Comparison of ENCODE assay signal across 8 mouse cellular contexts in the genomic region with DNA sequence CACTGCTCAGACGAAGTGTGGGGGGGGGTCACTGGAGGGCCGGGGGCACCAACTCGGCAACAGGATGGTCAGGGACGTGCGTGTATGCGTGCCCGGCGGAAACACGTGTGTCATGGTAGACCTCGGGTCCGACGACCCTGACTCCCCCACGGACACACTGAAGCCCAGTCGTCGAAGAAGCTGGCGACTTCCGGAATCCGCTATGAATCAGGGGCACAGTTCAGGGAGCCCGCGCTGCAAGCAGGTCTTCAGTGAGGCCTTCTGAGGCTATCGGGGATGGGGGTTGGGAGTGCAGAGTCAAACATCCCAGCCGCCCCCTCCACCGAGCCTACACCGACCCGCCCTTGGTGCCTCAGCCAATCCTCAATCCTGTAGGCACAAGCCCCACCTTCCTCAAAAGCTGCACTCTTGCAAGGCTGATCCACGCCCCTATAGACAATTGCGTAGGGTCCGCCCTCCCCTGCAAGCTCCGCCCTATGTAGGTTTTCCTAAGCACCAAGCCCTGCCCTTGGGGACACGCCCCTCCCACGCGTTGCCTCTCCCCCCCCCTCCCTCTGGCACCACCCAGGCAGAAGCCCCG. TPM values are rescaled to one million over a fixed set of nuclear protein-coding genes. Genes with fewer than 3 reads are reported as not detected.
DNase-seq lines count a peak whose midpoint lies in the region; ATAC-seq and TF ChIP-seq lines count a peak whose summit lies in the region.

No protein-coding gene starts in this region.

- no peaks in the 10 kb centered on the region for H3K27me3 ChIP-seq in MEL (ENCODE audit: control insufficient read depth in 1 of 2, insufficient read depth in 2 of 2, low read length in 2 of 2)
- no peaks in the 10 kb centered on the region for H3K27me3 ChIP-seq in cerebellum, adult 2 months (ENCODE audit: control insufficient read depth, insufficient read depth, low read length)
- H3K27me3 ChIP-seq in forebrain, postnatal 0 days (ENCODE audit: insufficient read depth, low read length), result no peaks in the 10 kb centered on the region
- no peaks in the 10 kb centered on the region for H3K27me3 ChIP-seq in lung, postnatal 0 days (replicated peaks; ENCODE audit: insufficient read depth, low read length)

- no peaks in the 10 kb centered on the region for H3K9me3 ChIP-seq in MEL (replicated peaks; ENCODE audit: insufficient read depth, low read length)
- no peaks in the 10 kb centered on the region for H3K9me3 ChIP-seq in forebrain, postnatal 0 days (ENCODE audit: low read length)
- H3K9me3 ChIP-seq in lung, postnatal 0 days (ENCODE audit: low read length), result no peaks in the 10 kb centered on the region

- peaks cover 0 to 5% of the 10 kb centered on the region in 2 experiments; a peak in 2 of 4 replicates for H3K36me3 ChIP-seq in MEL (ENCODE audit: control insufficient read depth in 1 of 2, insufficient read depth in 2 of 2, low read length in 2 of 2)
- peaks cover 13% of the 10 kb centered on the region for H3K36me3 ChIP-seq in forebrain, postnatal 0 days (ENCODE audit: insufficient read depth)
- H3K36me3 ChIP-seq in lung, postnatal 0 days (ENCODE audit: insufficient read depth, low read length), result peaks cover 15% of the 10 kb centered on the region

- TF ChIP-seq EP300 in MEL (IDR thresholded peaks at IDR 0.05; ENCODE audit: low read depth in 1 of 2, low read length in 2 of 2), result 0 out of 4 replicates have a peak, but pooled peaks of 1 of the 2 experiments have one; percentile 26
- no peak for TF ChIP-seq EP300 in lung, postnatal 0 days (IDR thresholded peaks at IDR 0.05)

- peak; percentile 92 for ATAC-seq in forebrain, postnatal 0 days
- ATAC-seq in hematopoietic stem cell, adult 5-6 weeks (replicated peaks in 1 of 2; ENCODE audit: insufficient read depth in 1 of 2, low FRiP score in 2 of 2, low TSS enrichment in 1 of 2, low read depth in 1 of 2, poor library complexity in 2 of 2, severe bottlenecking in 2 of 2), result peak; percentile 93 to 94
- ATAC-seq in lung, postnatal 0 days, result peak; percentile 95

- peak; percentile 100 for DNase-seq in MEL (ENCODE audit: low read depth, low spot score)
- DNase-seq in cerebellum, adult 2 months, result peak; percentile 92 to 98
- DNase-seq in forebrain, postnatal 0 days, result peak; percentile 93
- DNase-seq in layer of hippocampus, adult 9-11 months, result peak; percentile 99
- DNase-seq in lung, postnatal 0 days (ENCODE audit: low spot score), result peak; percentile 99
- DNase-seq in ovary, postnatal 14 days (ENCODE audit: low spot score), result peak; percentile 79
- DNase-seq in thymus, postnatal 14 days, result peak; percentile 97

- under 1% methylated on average over 33 of the region's 33 CpGs for WGBS in cerebellum, adult 2 months
- WGBS in forebrain, postnatal 0 days, result under 1% methylated on average over 33 of the region's 33 CpGs
- under 1% methylated on average over 33 of the region's 33 CpGs for WGBS in lung, postnatal 0 days

- H3K79me2 ChIP-seq in MEL (ENCODE audit: control insufficient read depth, insufficient read depth, low read length, poor library complexity), result peaks cover 25% of the 10 kb centered on the region

- H3K4me2 ChIP-seq in forebrain, postnatal 0 days (ENCODE audit: low read depth), result peak overlapping the region; percentile 89
- peak overlapping the region; percentile 90 for H3K4me2 ChIP-seq in lung, postnatal 0 days (replicated peaks; ENCODE audit: low read depth, low read length)

- H3K4me3 ChIP-seq in MEL (ENCODE audit: control insufficient read depth in 1 of 2, insufficient read depth in 1 of 2, low read depth in 2 of 2, low read length in 2 of 2), result peak overlapping the region; percentile 52 to 81
- peak overlapping the region; percentile 70 for H3K4me3 ChIP-seq in cerebellum, adult 2 months (replicated peaks; ENCODE audit: insufficient read depth, low read depth, low read length)
- peak overlapping the region; percentile 77 for H3K4me3 ChIP-seq in forebrain, postnatal 0 days (ENCODE audit: low read depth, low read length)
- peak overlapping the region; percentile 90 for H3K4me3 ChIP-seq in lung, postnatal 0 days (ENCODE audit: low read depth, low read length)

- TF ChIP-seq RAD21 in MEL (IDR thresholded peaks at IDR 0.05; ENCODE audit: low read depth, low read length), result no peak

- H3K27ac ChIP-seq in MEL (ENCODE audit: control insufficient read depth, low read depth, low read length), result peak overlapping the region; percentile 84
- peak overlapping the region; percentile 84 for H3K27ac ChIP-seq in cerebellum, adult 2 months (ENCODE audit: insufficient read depth, low read length)
- peak overlapping the region; percentile 96 for H3K27ac ChIP-seq in forebrain, postnatal 0 days (ENCODE audit: low read depth, low read length)
- H3K27ac ChIP-seq in lung, postnatal 0 days (ENCODE audit: low read length), result peak overlapping the region; percentile 93

- peaks cover 3 to 15% of the 10 kb centered on the region in 2 experiments; a peak in 3 of 4 replicates for H3K4me1 ChIP-seq in MEL (ENCODE audit: control insufficient read depth in 1 of 2, insufficient read depth in 2 of 2, low read length in 2 of 2)
- peaks cover 3% of the 10 kb centered on the region for H3K4me1 ChIP-seq in cerebellum, adult 2 months (ENCODE audit: control insufficient read depth, insufficient read depth, low read length)
- H3K4me1 ChIP-seq in forebrain, postnatal 0 days (ENCODE audit: insufficient read depth), result peaks cover 4% of the 10 kb centered on the region; the same call in 1 of the 2 replicates
- peaks cover 7% of the 10 kb centered on the region; the same call in 1 of the 2 replicates for H3K4me1 ChIP-seq in lung, postnatal 0 days (ENCODE audit: insufficient read depth, low read depth, low read length)

- TF ChIP-seq POLR2A in MEL (IDR thresholded peaks at IDR 0.05; ENCODE audit: control insufficient read depth in 1 of 2, insufficient read depth in 1 of 2, low read depth in 1 of 2, low read length in 2 of 2, poor library complexity in 1 of 2), result peak; percentile 63 to 96; a peak in 3 of 4 replicates
- TF ChIP-seq POLR2A in cerebellum, adult 2 months (IDR thresholded peaks at IDR 0.05; ENCODE audit: borderline replicate concordance, insufficient read depth, low read length), result peak; percentile 72; the same call in 1 of the 2 replicates

- H3K9ac ChIP-seq in MEL (ENCODE audit: control insufficient read depth, low read depth, low read length, poor library complexity, severe bottlenecking), result peak overlapping the region; percentile 77
- peak overlapping the region; percentile 96 for H3K9ac ChIP-seq in forebrain, postnatal 0 days
- H3K9ac ChIP-seq in lung, postnatal 0 days (replicated peaks; ENCODE audit: low read depth), result peak overlapping the region; percentile 41

- no peak for TF ChIP-seq CTCF in MEL (IDR thresholded peaks at IDR 0.05 in 2 of 3, conservative IDR thresholded peaks at IDR 0.05 in 1 of 3; ENCODE audit: control insufficient read depth in 1 of 3, insufficient read depth in 1 of 3, low read depth in 2 of 3, low read length in 3 of 3, poor library complexity in 1 of 3, severe bottlenecking in 1 of 3)
- no peak for TF ChIP-seq CTCF in cerebellum, adult 2 months (IDR thresholded peaks at IDR 0.05; ENCODE audit: borderline replicate concordance, insufficient read depth, low read depth, low read length)
- TF ChIP-seq CTCF in forebrain, postnatal 0 days (IDR thresholded peaks at IDR 0.05; ENCODE audit: low read depth), result no peak
- TF ChIP-seq CTCF in lung, postnatal 0 days (IDR thresholded peaks at IDR 0.05), result no peak

RNA-seq across cellular contexts. Expression of a gene that starts 1.3 kb away (rescaled TPM):
- total RNA-seq in MEL (2012; rRNA removed), result 3.3 and 3.5 TPM in 2 replicates
- 10 to 100 TPM in 1 of 2 experiments, not detected in 1; 32.1 TPM for polyA plus RNA-seq in MEL (2012; ENCODE audit: insufficient read depth in 1 of 2, insufficient read length in 2 of 2, low read depth in 1 of 2, low replicate concordance in 2 of 2, missing spikeins in 1 of 2)
- 22.6 and 23.3 TPM in 2 replicates for polyA plus RNA-seq in cerebellum, adult 2 months (2012; rRNA removed)
- 12.6 and 14.0 TPM in 2 replicates for total RNA-seq in forebrain, postnatal 0 days (2014; rRNA removed)
- polyA plus RNA-seq in forebrain, postnatal 0 days (2015; fragmentation: Nextera tagmentation; extraction: Ambion mirVana), result 4.9 and 8.2 TPM in 2 replicates
- total RNA-seq in hematopoietic stem cell, adult 5-6 weeks (2017), result 3.9 and 4.6 TPM in 2 replicates
- 6.4 and 6.7 TPM in 2 replicates for polyA plus RNA-seq in lung, postnatal 0 days (2015; fragmentation: Nextera tagmentation; extraction: Ambion mirVana)

RNA-seq across cellular contexts. Expression of a gene that starts 8.2 kb away (rescaled TPM):
- total RNA-seq in MEL (2012; rRNA removed), result 49.9 and 50.7 TPM in 2 replicates
- polyA plus RNA-seq in MEL (2012; ENCODE audit: insufficient read depth in 1 of 2, insufficient read length in 2 of 2, low read depth in 1 of 2, low replicate concordance in 2 of 2, missing spikeins in 1 of 2), result 10 to 100 TPM in 1 of 2 experiments, not detected in 1; 78.9 TPM
- 106 and 112 TPM in 2 replicates for polyA plus RNA-seq in cerebellum, adult 2 months (2012; rRNA removed)
- 75.2 and 76.4 TPM in 2 replicates for total RNA-seq in forebrain, postnatal 0 days (2014; rRNA removed)
- polyA plus RNA-seq in forebrain, postnatal 0 days (2015; fragmentation: Nextera tagmentation; extraction: Ambion mirVana), result 74.3 and 75.2 TPM in 2 replicates
- 56.2 and 72.8 TPM in 2 replicates for total RNA-seq in hematopoietic stem cell, adult 5-6 weeks (2017)
- polyA plus RNA-seq in lung, postnatal 0 days (2015; fragmentation: Nextera tagmentation; extraction: Ambion mirVana), result 54.6 and 62.8 TPM in 2 replicates

RNA-seq across cellular contexts. Expression of a gene that starts 8.5 kb away (rescaled TPM):
- 7.5 and 7.7 TPM in 2 replicates for total RNA-seq in MEL (2012; rRNA removed)
- 10 to 100 TPM in 1 of 2 experiments, not detected in 1; 16.9 TPM for polyA plus RNA-seq in MEL (2012; ENCODE audit: insufficient read depth in 1 of 2, insufficient read length in 2 of 2, low read depth in 1 of 2, low replicate concordance in 2 of 2, missing spikeins in 1 of 2)
- 23.3 and 23.7 TPM in 2 replicates for polyA plus RNA-seq in cerebellum, adult 2 months (2012; rRNA removed)
- total RNA-seq in forebrain, postnatal 0 days (2014; rRNA removed), result 6.3 and 15.9 TPM in 2 replicates
- 14.9 and 15.1 TPM in 2 replicates for polyA plus RNA-seq in forebrain, postnatal 0 days (2015; fragmentation: Nextera tagmentation; extraction: Ambion mirVana)
- total RNA-seq in hematopoietic stem cell, adult 5-6 weeks (2017), result 6.6 and 6.7 TPM in 2 replicates
- 36.8 and 40.8 TPM in 2 replicates for polyA plus RNA-seq in lung, postnatal 0 days (2015; fragmentation: Nextera tagmentation; extraction: Ambion mirVana)

RNA-seq across cellular contexts. Expression of a gene that starts 36.3 kb away (rescaled TPM):
- total RNA-seq in MEL (2012; rRNA removed), result 4.2 and 5.0 TPM in 2 replicates
- 10 to 100 TPM in 1 of 2 experiments, not detected in 1; 24.1 TPM for polyA plus RNA-seq in MEL (2012; ENCODE audit: insufficient read depth in 1 of 2, insufficient read length in 2 of 2, low read depth in 1 of 2, low replicate concordance in 2 of 2, missing spikeins in 1 of 2)
- polyA plus RNA-seq in cerebellum, adult 2 months (2012; rRNA removed), result 29.7 and 29.9 TPM in 2 replicates
- total RNA-seq in forebrain, postnatal 0 days (2014; rRNA removed), result 2.9 and 4.2 TPM in 2 replicates
- 10.6 and 13.1 TPM in 2 replicates for polyA plus RNA-seq in forebrain, postnatal 0 days (2015; fragmentation: Nextera tagmentation; extraction: Ambion mirVana)
- total RNA-seq in hematopoietic stem cell, adult 5-6 weeks (2017), result 1.9 and 9.0 TPM in 2 replicates
- 160 TPM in 2 replicates for polyA plus RNA-seq in lung, postnatal 0 days (2015; fragmentation: Nextera tagmentation; extraction: Ambion mirVana)

RNA-seq across cellular contexts. Expression of a gene that starts 37.9 kb away (rescaled TPM):
- total RNA-seq in MEL (2012; rRNA removed), result 17.7 and 18.3 TPM in 2 replicates
- polyA plus RNA-seq in MEL (2012; ENCODE audit: insufficient read depth in 1 of 2, insufficient read length in 2 of 2, low read depth in 1 of 2, low replicate concordance in 2 of 2, missing spikeins in 1 of 2), result 10 to 100 TPM; 34.4 to 81.5 TPM
- 115 and 120 TPM in 2 replicates for polyA plus RNA-seq in cerebellum, adult 2 months (2012; rRNA removed)
- total RNA-seq in forebrain, postnatal 0 days (2014; rRNA removed), result 58.7 and 72.5 TPM in 2 replicates
- 43.4 and 50.0 TPM in 2 replicates for polyA plus RNA-seq in forebrain, postnatal 0 days (2015; fragmentation: Nextera tagmentation; extraction: Ambion mirVana)
- total RNA-seq in hematopoietic stem cell, adult 5-6 weeks (2017), result 11.3 and 13.8 TPM in 2 replicates
- 18.1 and 20.5 TPM in 2 replicates for polyA plus RNA-seq in lung, postnatal 0 days (2015; fragmentation: Nextera tagmentation; extraction: Ambion mirVana)

Comparison
In these comparisons a context has a peak if more than half of its experiments do, and no peak if none do; other contexts are left out.
1. Peak in every context shown above with its lines: DNase-seq, ATAC-seq, H3K4me3 ChIP-seq and H3K27ac ChIP-seq.
2. H3K9ac ChIP-seq: peak in every context shown above with its lines; median percentile 96 in forebrain, postnatal 0 days; 77 in MEL; 41 in lung, postnatal 0 days.